Mouse (Mus musculus) neural tube, embryonic 13.5 days (tissue): ENCODE results near the gene Rabgef1. TPM values are rescaled to one million over a fixed set of nuclear protein-coding genes. Genes with fewer than 3 reads are reported as not detected.
A peak's percentile ranks its signal among the peaks of the same experiment; 100 is the strongest.

Experiments used
- ATAC-seq: fragments of 200-750 bp; cut with Nextera tagmentation; 2 replicates; pipeline ENCODE4 v1.8.0; 2017; ENCODE audit warnings: low read depth, mild to moderate bottlenecking, moderate TSS enrichment, moderate library complexity
- H3K27ac ChIP-seq: fragments of 300-500 bp; sonication (generic); replicated peaks from 2 replicates; pipeline ENCODE4 v1.5.1; 2015; ENCODE audit warnings: moderate library complexity, mild to moderate bottlenecking, inconsistent platforms
- H3K27me3 ChIP-seq: fragments of 300-500 bp; sonication (generic); 2 replicates; pipeline ENCODE4 v1.6.1; 2015; ENCODE audit warnings: mild to moderate bottlenecking, inconsistent platforms
- H3K36me3 ChIP-seq: fragments of 300-500 bp; sonication (generic); 2 replicates; pipeline ENCODE4 v1.6.1; 2015; ENCODE audit warnings: mild to moderate bottlenecking, inconsistent platforms
- H3K4me1 ChIP-seq: fragments of 300-500 bp; sonication (generic); replicated peaks from 2 replicates; pipeline ENCODE4 v1.6.1; 2015; ENCODE audit warnings: inconsistent platforms
- H3K4me2 ChIP-seq: fragments of 300-500 bp; sonication (generic); 2 replicates; pipeline ENCODE4 v1.6.1; 2015; ENCODE audit warnings: inconsistent platforms, mild to moderate bottlenecking, moderate library complexity
- H3K4me3 ChIP-seq: fragments of 300-500 bp; sonication (generic); 2 replicates; pipeline ENCODE4 v1.5.1; 2015; ENCODE audit warnings: mild to moderate bottlenecking, inconsistent platforms
- H3K9ac ChIP-seq: fragments of 300-500 bp; sonication (generic); 2 replicates; pipeline ENCODE4 v1.6.1; 2015; ENCODE audit warnings: moderate library complexity, mild to moderate bottlenecking, inconsistent platforms
- H3K9me3 ChIP-seq: fragments of 300-500 bp; sonication (generic); 2 replicates; pipeline ENCODE4 v1.6.1; 2016; ENCODE audit warnings: inconsistent platforms
- WGBS: fragments of 180-500 bp; shearing (Covaris S2); methylation state at CpG from one replicate; pipeline ENCODE4 v1.1.7; 2015; 5-methylcytosine and 5-hydroxymethylcytosine counted together
- polyA plus RNA-seq: library from polyadenylated mRNA; unstranded; fragments of >200 nt; fragmentation: Nextera tagmentation; extraction: Ambion mirVana; gene quantifications from 2 replicates; pipeline ENCODE4 v1.2.1, GENCODE M21; 2015

Rabgef1 gene
- polyA plus RNA-seq, 1 experiment from 2014 or later, result 36.6 TPM

GRCm38 (mm10) chr5:130144334-130145312, 27.0 kb upstream of the Rabgef1 start, which contains the start of gene Kctd7:
TSS of gene Kctd7 (plus strand) at chr5:130144861.
- peaks cover 28% of the 10 kb centered on the region for H3K4me1 ChIP-seq
- WGBS, result 1% methylated on average over 66 of the region's 66 CpGs

GRCm38 (mm10) chr5:130145961-130146360, 25.6 kb upstream of the Rabgef1 start:
- ATAC-seq, result no peak
- H3K4me2 ChIP-seq, result peak overlapping the region; percentile 84
- peak overlapping the region; percentile 69 for H3K4me3 ChIP-seq
- WGBS, result 89% methylated on average over 8 of the region's 8 CpGs
- no peaks in the 10 kb centered on the region for H3K27me3 ChIP-seq
- H3K4me1 ChIP-seq, result peaks cover 32% of the 10 kb centered on the region
- no peak overlapping the region for H3K27ac ChIP-seq
- peak overlapping the region; percentile 84 for H3K9ac ChIP-seq
- H3K9me3 ChIP-seq, result no peaks in the 10 kb centered on the region
- peaks cover 22% of the 10 kb centered on the region for H3K36me3 ChIP-seq

More at GRCm38 (mm10) chr5:130144334-130145312, 27.0 kb upstream of the Rabgef1 start, which contains the start of gene Kctd7:
- peak; percentile 98 for ATAC-seq
- H3K9me3 ChIP-seq, result no peaks in the 10 kb centered on the region
- peak within 1 kb of the TSS; percentile 69 for H3K4me3 ChIP-seq
- H3K9ac ChIP-seq, result peak within 1 kb of the TSS; percentile 84
- peaks cover 17% of the 10 kb centered on the region for H3K36me3 ChIP-seq
- H3K27ac ChIP-seq, result peak within 1 kb of the TSS; percentile 87
- H3K4me2 ChIP-seq, result peak within 1 kb of the TSS; percentile 84
- H3K27me3 ChIP-seq, result no peaks in the 10 kb centered on the region

GRCm38 (mm10) chr5:130149726-130150310, 21.8 kb upstream of the Rabgef1 start:
- H3K27me3 ChIP-seq, result no peaks in the 10 kb centered on the region
- WGBS, result 62% methylated on average over 7 of the region's 7 CpGs
- H3K36me3 ChIP-seq, result peaks cover 55% of the 10 kb centered on the region
- H3K9ac ChIP-seq, result no peak overlapping the region
- H3K27ac ChIP-seq, result peak overlapping the region; percentile 56; the same call in 1 of the 2 replicates
- no peaks in the 10 kb centered on the region for H3K9me3 ChIP-seq
- no peak overlapping the region for H3K4me2 ChIP-seq
- H3K4me1 ChIP-seq, result peaks cover 27% of the 10 kb centered on the region
- ATAC-seq, result no peak
- H3K4me3 ChIP-seq, result no peak overlapping the region

- Histone ChIP-seq H3K4me2 (no peak overlapping the region), H3K9me3 (no peaks in the 10 kb centered on the region), H3K4me3 (no peak overlapping the region), H3K27me3 (no peaks in the 10 kb centered on the region), H3K36me3 (peaks cover 44% of the 10 kb centered on the region), H3K4me1 (0 out of 2 replicates have a peak, but pooled peaks cover 6% of the 10 kb centered on the region), H3K9ac (no peak overlapping the region), H3K27ac (no peak overlapping the region)
- no peak for ATAC-seq
- WGBS, result 85% methylated on average over 2 of the region's 2 CpGs
These were observed 17.3 kb upstream of the Rabgef1 start for GRCm38 (mm10) chr5:130154286-130154685.

- no peaks in the 10 kb centered on the region for H3K27me3 ChIP-seq
- H3K9ac ChIP-seq, result no peak overlapping the region
- H3K4me2 ChIP-seq, result no peak overlapping the region
- no peaks in the 10 kb centered on the region for H3K4me1 ChIP-seq
- 74% methylated on average over 4 of the region's 4 CpGs for WGBS
- H3K27ac ChIP-seq, result no peak overlapping the region
- no peaks in the 10 kb centered on the region for H3K9me3 ChIP-seq
- ATAC-seq, result no peak
- H3K4me3 ChIP-seq, result no peak overlapping the region
- peaks cover 12% of the 10 kb centered on the region for H3K36me3 ChIP-seq
These were observed 13.1 kb upstream of the Rabgef1 start for GRCm38 (mm10) chr5:130158545-130158944.

- ATAC-seq, result no peak
- WGBS, result 61% methylated on average over 7 of the region's 7 CpGs
- no peak overlapping the region for H3K27ac ChIP-seq
- peaks cover 2% of the 10 kb centered on the region; the same call in 1 of the 2 replicates for H3K36me3 ChIP-seq
- H3K4me1 ChIP-seq, result no peaks in the 10 kb centered on the region
- no peak overlapping the region for H3K9ac ChIP-seq
- no peak overlapping the region for H3K4me2 ChIP-seq
- no peaks in the 10 kb centered on the region for H3K27me3 ChIP-seq
- no peak overlapping the region for H3K4me3 ChIP-seq
- no peaks in the 10 kb centered on the region for H3K9me3 ChIP-seq
These were observed 11.8 kb upstream of the Rabgef1 start for GRCm38 (mm10) chr5:130159761-130160201.

- ATAC-seq, result no peak
- H3K9ac ChIP-seq, result no peak overlapping the region
These were observed 7.9 kb upstream of the Rabgef1 start for GRCm38 (mm10) chr5:130163670-130164069.

GRCm38 (mm10) chr5:130165213-130165612, 6.4 kb upstream of the Rabgef1 start:
- H3K27ac ChIP-seq, result no peak overlapping the region
- no peak overlapping the region for H3K4me3 ChIP-seq
- H3K9ac ChIP-seq, result no peak overlapping the region
- no peak for ATAC-seq
- H3K9me3 ChIP-seq, result no peaks in the 10 kb centered on the region
- H3K36me3 ChIP-seq, result no peaks in the 10 kb centered on the region
- no peaks in the 10 kb centered on the region for H3K4me1 ChIP-seq
- H3K4me2 ChIP-seq, result no peak overlapping the region
- WGBS, result 69% methylated on average over 4 of the region's 4 CpGs
- no peaks in the 10 kb centered on the region for H3K27me3 ChIP-seq

More at GRCm38 (mm10) chr5:130163670-130164069, 7.9 kb upstream of the Rabgef1 start:
- Histone ChIP-seq H3K4me1 (no peaks in the 10 kb centered on the region), H3K4me3 (no peak overlapping the region), H3K27ac (no peak overlapping the region), H3K36me3 (no peaks in the 10 kb centered on the region), H3K9me3 (no peaks in the 10 kb centered on the region), H3K4me2 (no peak overlapping the region), H3K27me3 (no peaks in the 10 kb centered on the region)
- WGBS, result 7% methylated on average over 7 of the region's 7 CpGs

GRCm38 (mm10) chr5:130169109-130169508, 2.5 kb upstream of the Rabgef1 start:
- Histone ChIP-seq H3K9ac (no peak overlapping the region), H3K36me3 (no peaks in the 10 kb centered on the region), H3K4me1 (peaks cover 24% of the 10 kb centered on the region), H3K9me3 (no peaks in the 10 kb centered on the region), H3K4me2 (no peak overlapping the region), H3K27ac (no peak overlapping the region), H3K27me3 (no peaks in the 10 kb centered on the region), H3K4me3 (no peak overlapping the region)
- WGBS, result 72% methylated on average over 6 of the region's 6 CpGs
- ATAC-seq, result no peak

- ATAC-seq, result no peak
- 13% methylated on average over 6 of the region's 6 CpGs for WGBS
These were observed 754 bp upstream of the Rabgef1 start for GRCm38 (mm10) chr5:130170666-130171422.

GRCm38 (mm10) chr5:130171956-130172601, 481 bp downstream of the Rabgef1 start:
- Histone ChIP-seq H3K9me3 (no peaks in the 10 kb centered on the region), H3K36me3 (no peaks in the 10 kb centered on the region), H3K27ac (peak overlapping the region; percentile 85), H3K4me2 (peak overlapping the region; percentile 79), H3K4me3 (peak overlapping the region; percentile 89), H3K9ac (peak overlapping the region; percentile 89), H3K4me1 (peaks cover 24% of the 10 kb centered on the region), H3K27me3 (no peaks in the 10 kb centered on the region)
- peak; percentile 81 for ATAC-seq
- WGBS, result 2% methylated on average over 38 of the region's 46 CpGs

More at GRCm38 (mm10) chr5:130170666-130171422, 754 bp upstream of the Rabgef1 start:
- H3K4me1 ChIP-seq, result peaks cover 24% of the 10 kb centered on the region
- no peaks in the 10 kb centered on the region for H3K27me3 ChIP-seq
- H3K4me3 ChIP-seq, result peak overlapping the region; percentile 89
- no peaks in the 10 kb centered on the region for H3K9me3 ChIP-seq
- peak overlapping the region; percentile 89 for H3K9ac ChIP-seq
- no peaks in the 10 kb centered on the region for H3K36me3 ChIP-seq
- H3K4me2 ChIP-seq, result peak overlapping the region; percentile 79
- H3K27ac ChIP-seq, result peak overlapping the region; percentile 85
